Mouse (Mus musculus) frontal cortex, postnatal 14 days (tissue): ENCODE measurements around the gene Slc6a13.

Experiments used
- DNase-seq, 2 experiments: peaks; one replicate each; pipeline ENCODE4 v3.0.0; 2022; ENCODE audit warnings: low spot score in 2 of 2

Gene Slc6a13

DNA sequence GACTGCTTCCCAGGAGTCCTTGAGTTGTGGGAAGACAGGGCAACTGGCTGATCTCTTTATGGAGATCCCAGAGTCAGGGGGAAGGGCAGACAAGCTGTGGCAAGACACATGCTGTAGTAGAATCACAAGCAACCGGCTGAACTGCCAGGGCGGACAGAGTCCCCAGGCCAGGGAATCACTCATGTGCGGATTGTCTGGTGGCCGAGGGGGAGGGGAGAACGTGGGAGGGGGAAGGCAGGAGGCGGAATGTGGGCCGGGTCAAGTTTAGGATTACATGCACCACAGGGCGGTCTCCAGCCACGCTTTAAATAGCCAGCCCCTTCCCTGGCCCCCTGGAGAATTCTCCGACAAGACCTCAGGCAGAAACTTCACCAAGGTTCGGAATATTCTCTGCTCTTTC lies at the start of gene Slc6a13:
TSS of gene Slc6a13 (plus strand) at position 274 of the 400 bp plus-strand sequence.
- no peak for DNase-seq

- DNase-seq, result no peak
Measured at GRCm38 (mm10) chr6:121250406-121250805, 49.6 kb upstream of the Slc6a13 start.

DNA sequence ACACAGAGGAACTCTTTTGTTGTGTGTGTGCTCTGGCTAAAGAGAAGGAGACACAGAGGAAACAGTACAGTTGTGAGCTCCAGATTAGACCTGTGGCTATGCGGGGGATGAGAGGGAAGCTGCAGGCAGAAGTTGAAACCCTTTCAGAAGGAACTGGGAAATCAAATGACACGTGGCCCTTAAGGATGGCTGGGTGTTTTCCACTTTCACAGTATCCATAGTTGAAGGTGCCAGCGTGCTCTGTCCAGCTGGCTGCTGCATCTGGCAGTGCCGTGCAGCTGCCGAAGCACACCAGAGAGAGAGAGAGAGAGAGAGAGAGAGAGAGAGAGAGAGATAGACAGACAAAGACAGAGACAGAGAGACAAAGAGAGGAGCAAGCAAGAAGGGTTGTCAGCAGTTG lies 48.8 kb upstream of the Slc6a13 start:
- no peak for DNase-seq

DNA sequence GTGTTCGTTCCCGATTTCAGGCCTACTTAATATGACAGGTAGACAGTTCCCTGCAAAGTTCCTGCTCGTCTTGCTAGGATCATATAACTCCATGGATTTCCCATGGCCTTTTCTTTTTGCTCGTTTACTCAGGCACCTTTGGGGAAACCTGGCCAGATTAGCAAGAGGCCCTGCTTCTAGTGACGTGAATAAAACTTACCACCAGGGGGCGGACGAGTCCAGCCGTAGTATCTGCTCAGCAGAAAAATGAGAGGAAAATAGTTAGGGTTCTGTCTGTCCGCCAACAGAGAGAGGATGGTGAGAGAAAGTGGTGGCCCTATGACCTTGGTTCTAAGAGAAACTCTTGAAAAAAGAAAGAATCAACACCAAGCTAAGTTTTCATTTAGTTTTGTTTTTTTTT lies 39.5 kb upstream of the Slc6a13 start:
- DNase-seq, result peak; percentile 41 to 79

GRCm38 (mm10) chr6:121261233-121261632 lies 38.8 kb upstream of the Slc6a13 start:
- no peak for DNase-seq

GRCm38 (mm10) chr6:121262004-121262403 lies 38.0 kb upstream of the Slc6a13 start:
- no peak for DNase-seq

DNA sequence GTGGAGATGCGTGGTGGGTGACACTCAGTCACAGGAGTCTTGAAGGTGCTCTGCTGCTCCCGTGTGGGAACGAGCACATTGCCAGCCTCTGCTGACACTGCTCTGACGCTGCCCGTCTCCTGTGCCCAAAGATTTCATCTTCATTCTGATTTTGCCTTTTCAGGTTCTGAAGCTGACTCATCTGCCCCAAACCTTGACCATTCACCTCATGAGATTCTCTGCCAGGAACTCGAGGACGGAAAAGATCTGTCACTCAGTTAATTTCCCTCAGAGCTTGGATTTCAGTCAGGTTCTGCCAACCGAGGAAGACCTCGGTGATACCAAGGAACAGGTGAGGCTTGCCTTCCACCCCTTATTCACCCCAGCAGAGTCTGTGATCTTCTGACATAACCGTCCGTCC lies 37.5 kb upstream of the Slc6a13 start:
- no peak for DNase-seq

DNA sequence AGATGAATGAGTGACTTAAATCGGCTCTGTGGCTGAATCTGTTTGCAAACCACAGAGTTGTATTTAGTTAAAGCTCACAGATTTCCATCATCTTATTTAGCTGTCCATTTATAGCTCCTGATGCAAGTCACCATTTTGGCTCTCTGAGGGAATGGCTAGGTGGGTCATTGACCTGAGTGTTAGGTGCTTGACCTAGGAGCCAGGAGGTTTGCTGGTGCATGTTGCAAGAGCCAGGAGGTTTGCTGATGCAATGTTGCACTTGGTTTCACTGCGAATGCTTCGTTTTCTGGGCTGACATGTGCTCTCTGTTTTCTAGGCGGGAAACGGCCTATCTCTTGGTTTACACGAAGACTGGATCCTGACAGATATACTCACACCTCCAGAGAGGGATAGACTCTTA lies 29.9 kb upstream of the Slc6a13 start:
- DNase-seq, result no peak

- no peak for DNase-seq
Measured at GRCm38 (mm10) chr6:121271707-121272074, 28.3 kb upstream of the Slc6a13 start.

DNA sequence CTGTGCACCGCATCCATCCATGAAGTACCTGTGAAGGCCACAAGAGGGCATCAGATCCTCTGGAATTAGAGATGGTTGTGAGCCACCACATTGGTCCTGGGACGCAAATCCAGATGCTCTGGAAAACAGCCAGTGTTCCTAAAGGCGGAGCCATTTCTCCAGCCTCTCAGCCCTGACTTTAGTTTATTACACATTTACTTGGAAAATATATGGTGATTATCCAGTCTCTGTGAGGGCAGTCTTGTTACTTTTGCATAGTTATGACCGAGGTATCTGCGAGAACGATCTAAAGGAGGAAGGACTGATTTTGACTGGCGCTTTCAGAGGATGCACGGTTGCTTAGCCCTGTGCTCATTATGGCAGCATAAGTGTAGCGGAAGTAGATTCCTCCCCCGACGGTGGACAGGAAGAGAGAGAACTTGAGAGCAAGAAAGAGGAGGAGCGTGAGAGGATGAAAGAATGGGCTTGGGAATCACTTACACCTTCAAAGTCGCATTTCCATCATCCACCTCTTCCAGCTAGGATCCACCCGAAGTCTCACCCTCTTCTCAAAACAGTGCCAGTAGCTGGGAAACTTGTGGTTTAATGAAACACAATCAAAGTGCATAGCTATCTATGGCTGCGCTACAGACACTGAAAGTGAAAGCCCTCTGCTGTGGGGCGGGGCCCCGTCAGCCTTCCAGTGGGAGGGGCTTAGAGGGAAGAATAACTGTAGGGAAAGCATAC lies 27.8 kb upstream of the Slc6a13 start:
- peak; percentile 66 to 80 for DNase-seq

DNA sequence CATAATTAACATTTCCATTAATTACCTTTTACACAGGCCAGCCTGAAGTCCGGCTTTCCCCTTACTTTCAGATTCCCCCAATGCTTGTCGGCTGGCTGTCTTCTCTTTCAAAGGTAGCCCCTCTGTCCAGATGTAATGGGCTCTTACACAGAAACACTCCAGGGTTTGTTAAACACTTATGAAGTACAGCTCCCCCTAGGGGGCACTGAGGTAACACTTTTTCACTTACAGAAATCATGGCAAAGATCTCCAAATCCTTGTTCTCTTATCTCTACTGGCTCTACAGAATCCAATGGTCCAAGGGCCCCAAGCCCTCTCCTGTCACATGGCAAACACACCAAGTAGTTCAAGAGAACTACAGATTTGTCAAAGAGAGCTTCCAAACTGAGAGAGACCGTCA lies 25.7 kb upstream of the Slc6a13 start:
- DNase-seq, result peak in 1 of 2 experiments; percentile 28

DNA sequence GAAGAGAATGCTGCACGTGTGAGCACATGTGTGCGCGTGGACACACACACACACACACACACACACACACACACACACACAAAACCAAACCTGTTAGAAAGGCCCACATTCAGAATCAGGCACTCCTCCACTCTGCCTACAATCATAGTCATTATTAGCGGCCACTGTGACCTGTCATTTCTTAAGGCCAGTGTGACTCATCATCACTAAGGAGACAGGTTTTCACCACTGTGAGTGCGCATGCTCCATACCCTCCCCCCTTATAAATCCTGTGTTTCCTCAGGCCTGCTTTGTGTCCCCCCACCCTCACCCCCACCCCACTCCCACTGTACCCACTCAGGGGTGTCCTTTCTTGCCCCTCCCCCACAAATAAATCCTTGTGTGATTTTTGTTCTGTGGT lies 15.9 kb upstream of the Slc6a13 start:
- no peak for DNase-seq

- no peak for DNase-seq
Measured at GRCm38 (mm10) chr6:121299317-121299716, 710 bp upstream of the Slc6a13 start.

DNA sequence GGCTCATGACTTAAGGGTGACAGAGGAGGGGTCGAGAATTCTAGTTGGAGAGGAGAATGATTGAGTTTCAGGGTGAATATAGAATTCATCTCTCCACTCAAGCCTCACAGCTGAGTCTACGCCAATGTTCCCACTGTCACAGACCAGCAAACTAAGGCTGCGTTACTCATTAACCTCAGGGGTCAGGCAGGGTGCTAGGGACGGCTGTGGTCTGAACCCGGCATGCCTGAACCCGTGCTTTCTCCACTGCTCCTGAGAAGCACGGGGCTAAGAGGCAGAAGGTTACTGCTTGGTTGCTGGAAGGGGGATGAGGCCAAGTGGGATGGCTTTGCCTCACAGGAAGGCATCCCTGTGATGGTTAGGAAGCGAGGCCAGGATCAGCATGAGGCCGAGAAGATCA lies 477 bp downstream of the Slc6a13 start:
- DNase-seq, result no peak

DNA sequence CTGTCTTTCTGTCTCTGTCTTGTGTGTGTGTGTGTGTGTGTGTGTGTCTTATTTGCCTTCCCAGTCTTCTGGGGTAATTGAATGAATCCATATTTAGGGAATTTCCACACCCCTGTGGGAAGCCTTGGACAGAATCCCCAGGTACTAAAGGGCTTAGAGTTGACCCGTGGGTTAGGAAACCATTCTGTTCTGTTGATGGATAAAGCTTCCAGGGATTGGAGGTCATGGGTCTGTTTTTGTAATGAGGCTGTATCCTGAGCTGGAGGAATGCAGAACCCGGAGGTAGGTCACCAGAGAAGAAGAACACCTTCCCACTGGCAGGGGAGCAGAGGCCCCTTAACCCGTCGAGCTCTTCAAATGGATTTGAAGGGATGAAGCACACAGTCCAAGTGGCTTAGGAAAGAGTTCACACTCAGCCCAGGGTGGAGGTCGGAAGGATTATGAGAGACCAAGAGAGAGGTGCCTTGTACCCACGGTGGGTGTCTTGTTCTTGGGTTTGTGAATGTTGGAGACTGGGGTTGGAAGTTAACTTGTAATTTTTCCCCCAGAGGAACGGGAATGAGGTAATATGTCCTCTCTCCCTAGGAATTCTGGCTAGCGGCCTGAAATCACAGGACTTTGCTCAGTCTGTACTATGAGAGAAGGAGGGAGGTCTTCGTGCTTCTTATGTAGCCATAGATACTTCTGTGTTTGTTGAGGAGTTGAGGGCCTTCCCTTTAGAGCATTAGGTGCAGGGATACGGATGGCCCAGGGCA lies 3.6 kb downstream of the Slc6a13 start:
- no peak for DNase-seq

DNA sequence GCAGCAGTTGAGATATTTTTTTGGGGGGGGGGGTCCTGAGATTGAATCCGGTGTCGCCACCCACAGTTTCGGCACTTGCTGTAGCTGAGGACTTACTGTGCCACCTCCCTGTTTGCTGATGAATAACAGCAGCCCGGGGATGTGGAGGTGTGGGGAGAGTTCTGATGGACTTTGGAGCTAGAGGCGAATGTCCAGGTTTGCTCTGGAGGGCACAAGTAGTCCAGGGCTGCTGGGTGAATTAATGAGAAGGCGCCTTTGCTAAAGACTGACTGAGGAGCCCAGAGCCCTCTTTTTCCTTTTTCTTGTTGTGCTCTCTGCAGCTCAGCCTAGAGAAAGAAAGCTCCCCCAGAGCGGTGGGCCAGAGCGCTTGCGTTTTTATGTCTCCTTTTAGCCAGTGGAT lies 4.6 kb downstream of the Slc6a13 start:
- DNase-seq, result no peak

DNA sequence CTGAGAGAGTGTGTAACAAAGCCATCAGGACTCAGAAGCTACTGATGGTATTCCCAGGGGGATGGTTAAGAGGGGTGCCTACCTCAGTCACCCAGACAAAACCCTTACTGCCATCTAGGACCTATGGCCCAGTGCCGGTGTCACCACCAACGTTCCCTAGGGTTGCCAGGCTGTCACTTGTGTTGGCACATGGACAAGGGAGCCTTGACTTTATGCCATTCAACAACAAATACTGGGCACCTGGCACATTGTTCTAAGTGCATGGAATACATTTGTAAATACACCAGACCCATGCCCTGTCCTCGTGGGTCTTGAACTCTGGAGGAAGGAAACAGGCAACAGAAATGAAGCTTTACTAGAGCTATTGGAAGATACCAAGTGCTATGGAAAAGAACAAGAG lies 5.5 kb downstream of the Slc6a13 start:
- DNase-seq, result no peak

- no peak for DNase-seq
Measured at GRCm38 (mm10) chr6:121310984-121311383, 11.0 kb downstream of the Slc6a13 start.

DNA sequence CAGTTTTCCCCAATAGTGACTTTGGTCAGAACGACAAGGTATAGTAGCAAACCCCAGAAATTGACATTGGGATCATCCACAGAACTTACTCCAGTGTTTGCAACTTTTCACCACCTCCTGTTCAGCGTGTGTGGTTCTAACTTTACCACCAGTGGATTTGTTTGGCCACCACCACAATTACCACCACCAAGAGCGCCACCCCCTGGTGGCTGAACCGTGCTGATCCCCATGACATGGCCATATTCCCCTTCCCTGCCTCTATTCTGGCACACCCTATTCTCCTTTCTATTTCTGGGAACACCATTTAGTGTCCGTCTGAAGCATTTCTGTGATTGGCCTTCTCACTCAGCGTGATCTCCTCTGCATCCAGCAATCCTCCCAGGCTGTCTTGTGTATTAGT lies 19.1 kb downstream of the Slc6a13 start:
- DNase-seq, result no peak

GRCm38 (mm10) chr6:121322381-121323110 lies 22.5 kb downstream of the Slc6a13 start:
- DNase-seq, result no peak

DNA sequence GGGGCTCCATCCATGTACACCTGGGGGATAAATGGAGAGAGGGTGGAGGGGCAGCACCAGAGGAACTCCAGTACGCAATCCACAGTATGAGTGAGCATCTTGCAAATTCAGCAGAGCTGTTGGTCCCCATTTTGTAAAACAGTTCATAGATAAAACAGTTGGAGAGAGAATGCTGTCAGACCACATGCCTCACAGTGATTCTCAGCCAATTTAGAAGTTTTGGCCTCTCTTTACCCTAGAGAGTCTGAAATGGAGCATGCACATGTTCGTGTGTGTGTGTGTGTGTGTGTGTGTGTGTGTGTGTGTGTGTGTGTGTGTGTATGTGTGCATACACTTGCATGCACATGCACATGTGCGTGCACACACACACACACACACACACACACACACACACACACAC lies 25.3 kb downstream of the Slc6a13 start:
- DNase-seq, result no peak

GRCm38 (mm10) chr6:121325740-121326139 lies 25.7 kb downstream of the Slc6a13 start:
- no peak for DNase-seq
